ENCODE assay signal across 19 mouse cellular contexts in the genomic region with DNA sequence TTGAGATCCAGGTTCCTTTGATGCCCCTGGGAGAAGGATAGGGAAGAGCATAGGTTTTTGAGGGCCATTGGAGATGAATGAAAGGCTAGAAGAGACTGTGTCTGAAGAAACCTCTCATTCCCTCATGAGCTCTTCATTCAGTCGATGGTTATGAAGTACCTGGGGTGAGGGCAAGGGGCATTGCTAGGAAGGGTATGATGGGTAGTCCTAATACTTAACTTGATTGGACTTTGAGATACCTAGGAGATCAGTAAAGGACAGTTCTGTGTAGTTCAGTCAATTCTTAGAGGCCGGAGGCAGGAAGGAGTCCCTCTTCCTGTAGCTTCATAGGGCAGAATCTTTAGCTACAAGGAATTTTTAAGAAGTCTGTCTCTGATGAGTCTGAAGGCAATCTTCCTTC.
DNase-seq lines count a peak whose midpoint lies in the region; TF ChIP-seq lines count a peak whose summit lies in the region.
"Had no signal": no experiment of that assay in that cellular context is flagged by ENCODE, and none has a peak within 500 bp of the region (broad histone marks: within the 10 kb centered on the region; RNA-seq: fewer than 3 reads in every experiment).

No protein-coding gene starts in this region.

- no peaks in the 10 kb centered on the region for H3K36me3 ChIP-seq in kidney, adult 2 months (ENCODE audit: control insufficient read depth, insufficient read depth, low read length)
- H3K36me3 ChIP-seq: G1E had no signal

- no peak overlapping the region for H3K4me3 ChIP-seq in kidney, adult 2 months (ENCODE audit: insufficient read depth, low read depth, low read length)

- TF ChIP-seq CTCF in kidney, adult 2 months (conservative IDR thresholded peaks at IDR 0.05; ENCODE audit: insufficient read depth, insufficient read length, low read depth, low read length) = no peak

- H3K27me3 ChIP-seq in kidney, adult 2 months (replicated peaks; ENCODE audit: control insufficient read depth, insufficient read depth, low read length) = no peaks in the 10 kb centered on the region
- H3K27me3 ChIP-seq: CH12.LX had no signal

- no peak for TF ChIP-seq POLR2A in kidney, adult 2 months (IDR thresholded peaks at IDR 0.05; ENCODE audit: low read depth, low read length)

- intact Hi-C loops in heart, postnatal 14 days (cut with DNase I) = no loop called here

- WGBS in kidney, adult 2 months = 61% methylated on average over 2 of the region's 2 CpGs

- peak; percentile 55 for DNase-seq in heart, adult 11 months
- DNase-seq in heart, postnatal 14 days = no peak
- peak; percentile 64 for DNase-seq in kidney, adult 2 months
- DNase-seq in kidney, adult 11 months = no peak
- DNase-seq in kidney, adult 9 months = peak; percentile 71
- no peak for DNase-seq in kidney, postnatal 4 days
- DNase-seq in kidney, postnatal 36 days = peak; percentile 5 to 29
- no peak for DNase-seq in kidney, adult 18-20 months
- DNase-seq: adrenal gland, adult 2 months; adrenal gland, adult 8-10 months; adrenal gland, postnatal 10 days; adrenal gland, postnatal 14 days; adrenal gland, postnatal 25 days; adrenal gland, postnatal 36 days; B cell, adult 2 months; cerebellum, adult 11 months; cerebellum, adult 11-12 months had no signal

- H3K27ac ChIP-seq in kidney, adult 2 months (ENCODE audit: insufficient read depth, low read depth, low read length) = peak overlapping the region; percentile 35; the same call in 1 of the 2 replicates

- peaks cover 9% of the 10 kb centered on the region; the same call in 1 of the 2 replicates for H3K4me1 ChIP-seq in kidney, adult 2 months (ENCODE audit: control insufficient read depth, insufficient read depth, low read length)

Comparison
In these comparisons a context has a peak if more than half of its experiments do, and no peak if none do; other contexts are left out.
1. DNase-seq: peak in heart, adult 11 months (single experiment), kidney, adult 2 months (single experiment), kidney, adult 9 months (single experiment) and kidney, postnatal 36 days (2 of 2); none in heart, postnatal 14 days (0 of 2), kidney, adult 11 months (single experiment), kidney, postnatal 4 days (0 of 2) and kidney, adult 18-20 months (single experiment).